Mouse (Mus musculus): ENCODE data around the gene Ogdh.

Gene Ogdh

DNA sequence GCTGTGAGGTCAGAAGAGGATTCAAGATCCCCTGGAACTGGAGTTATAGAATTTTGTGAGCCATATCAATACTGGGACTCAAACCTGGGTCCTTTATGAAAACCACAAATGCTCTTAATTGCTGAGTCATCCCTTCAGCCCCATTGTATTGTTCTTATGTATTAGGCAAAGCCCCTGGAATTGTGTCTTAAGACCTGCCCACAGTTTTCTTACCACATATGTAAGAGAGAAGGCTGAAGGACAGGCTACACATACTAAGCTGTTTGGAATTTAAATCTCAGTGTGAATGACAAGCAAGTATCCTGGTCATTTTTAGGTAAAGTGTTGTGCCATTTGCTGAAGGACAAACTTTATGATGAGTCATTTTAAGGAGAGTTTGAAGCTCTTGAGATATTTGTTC, 4.6 kb downstream of the Ogdh start:
- no peak for DNase-seq (ENCODE audit: low spot score)

DNA sequence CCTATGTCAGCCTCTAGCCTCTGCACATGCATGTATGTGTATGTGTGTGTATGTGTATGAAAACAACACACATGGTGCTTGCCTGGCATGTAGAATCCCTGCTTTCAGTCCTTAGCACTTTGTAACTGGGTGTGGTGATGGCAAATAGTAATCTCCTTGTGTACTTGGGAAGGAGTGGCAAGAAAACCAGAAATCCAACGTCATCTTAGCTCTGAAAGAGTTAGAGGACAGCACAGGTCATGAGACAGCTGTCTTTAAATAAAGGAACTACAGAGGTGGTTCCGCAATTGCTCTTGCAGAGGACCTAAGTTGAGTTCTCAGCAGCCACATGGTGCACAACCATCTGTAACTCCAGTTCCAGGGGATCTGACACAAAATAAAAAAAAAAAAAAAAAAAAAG, 8.0 kb downstream of the Ogdh start:
- no peak for DNase-seq (ENCODE audit: low spot score)

DNA sequence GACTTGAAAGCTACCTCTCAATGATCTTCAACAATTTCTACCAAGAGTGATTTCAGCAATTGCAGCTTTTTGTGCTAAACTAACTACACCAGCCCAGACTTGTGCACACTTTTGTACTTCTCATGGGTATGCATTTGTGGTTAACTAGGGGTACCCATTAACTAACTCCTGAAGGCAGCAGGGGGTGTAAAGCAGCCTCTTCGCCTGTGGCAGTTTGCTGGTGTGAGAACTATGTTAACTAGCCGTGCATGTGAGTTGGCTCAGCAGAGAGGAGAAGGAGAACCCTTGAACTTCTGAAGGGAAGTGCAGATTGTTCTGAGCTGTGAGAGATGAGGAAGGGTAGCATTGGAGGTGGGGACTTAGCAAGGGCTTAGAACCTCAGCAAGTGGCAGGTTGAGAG, 11.4 kb downstream of the Ogdh start:
- DNase-seq (ENCODE audit: low spot score) = no peak

DNA sequence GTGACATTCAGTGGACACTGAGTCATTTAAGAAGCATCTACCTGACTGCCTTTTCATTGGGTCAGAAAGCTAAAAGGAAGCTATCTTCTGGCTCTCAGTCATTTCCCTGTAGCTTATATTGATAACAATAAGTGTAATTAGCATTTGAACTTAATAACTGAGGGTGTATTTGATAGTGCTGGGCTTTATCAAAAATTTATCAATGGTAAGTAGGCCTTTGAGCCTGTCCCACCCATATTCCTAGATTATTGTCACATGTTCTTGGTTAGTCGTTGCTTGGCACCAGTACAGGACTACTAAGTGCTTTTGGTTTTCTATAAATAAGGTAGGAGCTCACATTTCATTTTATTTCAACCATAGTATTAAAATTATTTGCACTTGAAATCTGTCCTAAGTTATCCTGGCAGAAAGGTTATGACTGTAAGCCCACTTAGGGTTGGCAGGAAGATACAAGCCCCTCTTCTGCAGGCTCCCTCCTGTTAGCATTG, 14.6 kb downstream of the Ogdh start:
- DNase-seq (ENCODE audit: low spot score) = no peak

DNA sequence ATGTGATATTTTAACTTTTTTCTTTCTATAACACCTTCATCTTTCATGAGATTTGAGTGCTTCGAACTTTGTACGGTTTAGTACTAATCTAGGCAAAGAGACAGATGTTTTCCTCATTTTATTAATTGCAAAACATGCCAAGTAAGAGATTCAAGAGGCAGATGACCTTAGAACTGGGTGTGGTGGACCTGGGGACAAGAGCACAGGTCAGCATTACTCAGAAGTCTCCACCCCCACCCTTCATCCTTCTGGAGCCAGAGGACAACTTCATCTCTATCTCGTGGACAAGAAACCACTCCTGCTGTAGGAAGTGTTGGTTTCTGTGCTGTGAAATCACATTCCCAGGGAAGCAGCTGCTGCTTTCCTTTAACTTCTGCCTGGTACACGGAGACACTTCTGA, 16.7 kb downstream of the Ogdh start:
- DNase-seq (ENCODE audit: low spot score) = no peak

DNA sequence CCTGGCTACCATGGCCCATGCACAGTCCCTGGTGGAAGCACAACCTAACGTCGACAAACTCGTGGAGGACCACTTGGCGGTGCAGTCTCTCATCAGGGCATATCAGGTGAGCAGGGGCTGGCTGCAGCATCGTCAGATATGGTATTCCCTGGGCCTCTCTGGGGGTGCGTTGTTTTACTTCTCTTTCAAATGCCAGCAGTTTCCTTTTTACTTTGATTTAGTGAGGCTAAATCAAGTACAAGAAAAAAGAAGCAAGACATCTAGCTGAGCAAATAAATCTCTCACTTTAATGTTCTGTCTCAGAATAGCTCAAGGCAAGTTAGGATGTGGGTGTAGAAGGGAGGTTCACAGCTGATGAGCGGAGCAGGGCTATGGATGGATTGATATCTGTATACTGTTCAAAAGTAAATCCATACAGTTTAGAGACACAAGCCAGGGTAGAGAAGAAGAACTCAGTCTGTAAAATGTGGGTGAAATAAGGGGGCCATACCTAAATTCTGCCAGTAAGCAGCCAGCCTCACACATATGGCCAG, 22.5 kb downstream of the Ogdh start:
- DNase-seq (ENCODE audit: low spot score) = no peak

DNA sequence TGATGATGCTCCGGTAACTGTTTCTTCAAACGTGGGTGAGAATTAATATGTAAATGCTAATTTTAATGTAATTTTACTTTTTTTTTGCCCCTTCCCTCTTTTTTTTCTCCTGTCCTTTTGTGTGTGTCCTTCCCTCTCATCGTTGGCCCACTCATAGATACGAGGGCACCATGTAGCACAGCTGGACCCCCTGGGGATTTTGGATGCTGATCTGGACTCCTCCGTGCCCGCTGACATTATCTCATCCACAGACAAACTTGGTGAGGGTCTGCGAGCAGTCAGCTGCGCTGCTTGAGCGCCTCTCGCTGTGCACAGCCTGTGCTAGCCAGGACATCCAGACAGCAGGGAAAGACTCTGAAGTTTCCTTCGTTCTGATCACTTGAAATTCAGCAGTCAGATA, 25.4 kb downstream of the Ogdh start:
- no peak for DNase-seq (ENCODE audit: low spot score)

DNA sequence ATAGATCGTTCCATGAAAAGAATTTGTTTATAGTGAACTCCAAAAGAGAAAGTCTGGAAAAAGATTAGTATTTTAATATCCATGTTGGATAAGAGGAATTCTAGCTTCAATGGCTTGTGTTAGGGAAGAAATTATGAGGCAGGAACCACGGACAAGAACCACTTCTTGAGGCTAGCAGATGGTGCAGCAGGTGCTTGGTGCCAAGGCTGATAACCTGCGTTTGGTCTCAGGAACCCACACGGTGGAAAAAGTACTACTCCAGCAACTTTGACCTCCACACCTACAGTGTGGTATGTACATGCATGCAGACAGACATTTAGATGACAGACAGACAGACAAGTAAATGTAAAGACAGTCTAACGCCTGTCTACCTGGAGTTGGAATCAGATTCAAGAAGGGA, 27.1 kb downstream of the Ogdh start:
- no peak for DNase-seq (ENCODE audit: low spot score)

DNA sequence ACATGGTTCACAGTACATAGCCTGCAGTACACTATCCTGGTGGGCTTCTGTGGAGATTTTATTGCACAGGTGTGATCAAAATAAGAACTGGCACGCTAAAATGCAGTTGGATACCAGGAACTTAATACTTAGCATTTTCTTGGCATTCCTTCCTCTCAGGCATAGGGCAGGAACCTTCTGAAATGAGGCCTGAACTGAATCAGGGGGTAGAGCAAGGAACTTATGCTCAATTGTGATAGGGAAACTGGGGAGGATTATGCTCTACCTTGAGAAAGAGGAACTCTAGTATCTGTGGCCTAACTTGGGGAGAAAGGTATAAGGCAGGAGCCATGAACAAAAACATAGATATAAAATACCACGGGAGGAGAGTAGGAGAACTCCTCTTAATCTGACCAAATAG, 27.9 kb downstream of the Ogdh start:
- DNase-seq (ENCODE audit: low spot score) = no peak

DNA sequence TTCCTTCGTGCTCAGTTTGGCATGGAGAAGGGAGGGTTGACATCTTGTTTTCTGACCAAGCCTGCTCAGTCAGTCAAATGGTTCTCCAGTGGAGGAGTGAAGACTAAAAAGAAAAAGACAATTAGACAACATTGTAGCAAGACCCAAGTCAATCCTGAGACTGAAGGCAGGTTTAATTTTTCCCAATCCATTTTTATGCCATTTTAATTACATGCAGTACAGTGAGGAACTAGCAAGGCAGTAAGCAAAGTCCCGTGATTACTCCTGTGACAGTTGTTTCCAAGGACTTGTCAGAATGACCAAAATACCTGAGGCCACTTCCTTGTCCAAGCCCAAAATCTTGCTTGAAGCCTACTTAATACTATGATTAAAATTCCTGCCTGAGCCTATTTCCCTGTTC, 30.7 kb downstream of the Ogdh start:
- DNase-seq (ENCODE audit: low spot score) = no peak

DNA sequence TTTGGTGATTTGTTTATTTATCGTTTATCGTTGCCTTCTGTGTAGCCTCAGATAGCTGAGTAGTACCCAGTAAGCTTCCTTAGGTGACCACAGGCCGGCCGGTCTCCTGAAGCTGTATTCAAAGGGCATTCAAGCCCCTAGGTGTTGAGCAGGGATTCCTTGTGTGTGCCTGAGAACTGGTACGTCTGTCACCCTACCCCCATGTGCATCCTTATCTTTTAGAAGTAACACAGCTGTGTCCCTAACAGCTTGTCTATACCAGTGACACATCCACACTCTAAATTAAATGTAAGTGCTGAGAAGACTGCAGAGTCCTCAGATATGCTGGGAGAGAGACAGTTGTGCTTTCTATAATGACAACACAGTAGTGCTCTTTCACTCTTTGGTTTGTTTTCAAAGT, 31.9 kb downstream of the Ogdh start:
- no peak for DNase-seq (ENCODE audit: low spot score)

DNA sequence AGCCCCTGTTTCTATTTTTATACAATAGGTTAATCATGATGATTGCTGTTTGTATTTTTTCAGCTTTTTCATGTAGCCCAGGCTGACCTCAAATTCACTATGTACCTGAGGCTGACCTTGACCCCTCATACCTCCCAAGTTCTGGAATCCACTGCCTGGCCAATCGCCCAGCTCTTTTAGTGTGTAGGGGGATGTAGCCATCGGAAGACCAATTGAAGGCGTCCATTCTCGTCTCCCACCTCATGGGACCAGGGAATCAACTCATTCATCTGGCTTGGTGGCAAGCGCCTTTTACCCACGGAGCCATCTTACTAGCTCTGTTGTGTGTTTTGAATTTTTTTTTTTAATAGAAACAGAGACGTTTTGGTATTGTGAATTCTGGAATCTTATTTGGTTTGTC, 39.8 kb downstream of the Ogdh start:
- no peak for DNase-seq (ENCODE audit: low spot score)

DNA sequence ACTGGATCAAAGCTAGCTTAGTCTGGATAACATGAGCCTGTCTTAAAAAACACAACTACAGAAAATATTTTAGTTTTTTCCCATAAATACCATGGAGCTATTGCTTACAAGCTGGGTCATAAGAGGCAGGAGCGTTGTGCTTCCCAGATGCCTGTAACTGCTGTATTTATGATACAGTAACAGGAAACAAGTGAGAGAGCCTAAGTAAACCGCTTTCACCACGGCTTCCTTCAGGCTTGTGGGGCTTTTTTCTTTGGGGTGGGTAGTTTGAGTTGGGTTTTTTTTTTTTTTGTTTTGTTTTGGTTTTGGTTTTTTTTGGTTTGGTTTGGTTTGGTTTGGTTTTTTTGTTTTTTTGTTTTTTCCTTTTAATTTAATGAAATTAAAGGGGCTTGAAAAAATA, 41.2 kb downstream of the Ogdh start:
- DNase-seq (ENCODE audit: low spot score) = no peak

DNA sequence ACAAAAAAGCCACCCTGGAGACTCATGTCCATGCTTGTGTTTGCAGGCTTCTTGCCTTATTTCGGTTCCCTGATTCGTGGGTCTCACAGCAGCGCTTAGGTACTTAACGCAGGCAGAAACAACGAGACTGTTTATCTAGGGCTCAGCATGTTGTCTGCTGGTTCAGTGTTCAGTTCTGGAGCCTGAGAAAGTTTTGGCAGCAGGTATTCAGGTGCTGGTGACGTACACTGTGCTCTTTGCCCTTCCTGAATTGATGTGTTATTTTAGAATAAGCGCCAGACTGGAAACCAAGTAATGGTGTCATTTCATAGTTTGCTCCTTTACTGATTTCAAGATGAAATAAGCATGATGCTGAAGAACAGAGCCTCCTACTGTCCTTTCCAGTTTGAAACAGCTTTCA, 42.0 kb downstream of the Ogdh start:
- no peak for DNase-seq (ENCODE audit: low spot score)

DNA sequence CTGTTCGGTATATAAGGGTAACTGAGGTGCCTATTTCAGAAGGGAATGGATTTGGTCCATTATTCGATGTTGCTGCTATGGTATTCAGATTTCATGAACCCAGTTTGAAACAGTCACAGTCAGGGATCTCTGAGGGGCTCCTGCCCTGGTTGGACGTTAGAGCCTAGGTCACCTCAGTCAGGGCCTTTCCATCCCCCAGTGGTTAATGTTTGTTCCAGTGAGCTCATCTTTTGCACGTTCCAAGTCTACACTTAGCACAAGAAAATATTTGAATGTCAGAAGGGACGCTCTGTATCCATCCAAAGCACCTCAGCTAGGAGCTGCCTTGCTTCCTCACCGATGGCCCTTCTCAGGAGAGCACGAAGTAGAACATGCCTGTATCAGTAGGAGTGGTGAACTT, 43.9 kb downstream of the Ogdh start:
- DNase-seq (ENCODE audit: low spot score) = no peak

DNA sequence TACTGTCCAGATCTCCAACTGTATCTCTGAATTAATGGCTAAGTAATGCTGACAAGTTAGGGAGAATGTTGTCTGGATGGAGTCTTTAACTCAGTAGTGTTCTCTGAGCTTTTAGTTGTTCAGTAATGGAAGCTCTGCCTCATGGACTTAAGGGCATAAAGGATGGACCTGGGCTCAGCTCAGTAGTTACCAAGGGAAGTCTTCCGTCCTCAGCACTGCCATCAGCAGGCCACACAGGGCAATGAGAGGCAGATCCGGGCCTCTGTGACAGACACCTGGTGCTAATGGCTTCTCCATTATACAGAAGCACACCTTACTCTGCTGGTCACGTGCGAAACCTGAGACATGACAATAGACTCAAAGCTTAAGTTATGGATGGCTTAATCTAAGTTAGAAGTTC, 45.3 kb downstream of the Ogdh start:
- no peak for DNase-seq (ENCODE audit: low spot score)

DNA sequence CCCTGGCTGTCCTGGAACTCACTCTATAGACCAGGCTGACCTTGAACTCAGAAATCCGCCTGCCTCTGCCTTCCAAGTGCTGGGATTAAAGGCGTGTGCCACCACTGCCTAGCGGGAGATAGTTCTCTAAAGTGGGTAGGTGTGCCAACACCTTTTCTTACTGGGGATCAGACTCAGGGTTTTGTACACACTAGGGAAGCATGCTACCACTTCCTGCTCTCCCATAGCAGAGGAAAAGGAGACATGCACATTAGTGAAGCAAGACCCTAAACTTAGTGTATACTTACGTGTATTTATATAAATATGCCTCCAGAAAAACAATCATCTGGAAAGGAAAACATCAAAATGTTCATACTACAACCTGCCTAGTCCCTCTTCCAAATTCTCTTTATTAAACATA, 54.5 kb downstream of the Ogdh start:
- DNase-seq (ENCODE audit: low spot score) = no peak

DNA sequence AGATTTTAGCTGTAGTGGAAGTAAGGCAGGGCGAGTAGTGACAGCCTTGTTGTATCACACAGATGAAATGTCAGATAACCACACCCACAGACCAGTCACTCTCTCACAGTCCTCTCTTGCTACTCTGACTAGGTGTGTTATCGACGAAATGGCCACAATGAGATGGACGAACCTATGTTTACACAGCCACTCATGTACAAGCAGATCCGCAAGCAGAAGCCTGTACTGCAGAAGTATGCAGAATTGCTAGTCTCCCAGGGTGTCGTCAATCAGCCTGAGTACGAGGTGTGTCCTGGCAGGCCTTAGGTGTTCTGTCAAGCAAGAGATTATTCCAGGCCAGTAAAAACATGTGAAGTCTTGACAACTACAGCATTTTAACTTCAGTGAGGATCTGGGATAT, 55.5 kb downstream of the Ogdh start:
- no peak for DNase-seq (ENCODE audit: low spot score)

DNA sequence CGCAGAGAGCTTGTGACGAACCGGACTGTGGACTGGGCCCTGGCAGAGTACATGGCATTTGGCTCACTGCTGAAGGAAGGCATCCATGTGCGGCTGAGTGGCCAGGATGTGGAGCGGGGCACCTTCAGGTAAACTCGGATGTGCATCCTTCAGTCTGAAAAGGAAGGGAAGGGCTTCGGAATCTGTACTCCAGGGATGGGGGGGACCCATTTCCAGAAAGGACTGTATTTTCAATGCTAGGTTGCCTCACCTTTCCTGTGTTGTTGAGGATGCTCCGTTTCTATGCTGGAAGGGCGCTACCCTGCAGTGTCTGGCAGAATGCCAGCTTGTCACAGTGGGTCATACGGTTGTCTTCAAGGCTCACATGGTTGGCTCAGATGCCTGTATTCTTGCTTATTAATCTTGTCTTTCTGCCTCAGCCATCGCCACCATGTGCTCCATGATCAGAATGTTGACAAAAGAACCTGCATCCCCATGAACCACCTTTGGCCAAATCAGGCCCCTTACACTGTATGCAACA, 57.3 kb downstream of the Ogdh start:
- no peak for DNase-seq (ENCODE audit: low spot score)

DNA sequence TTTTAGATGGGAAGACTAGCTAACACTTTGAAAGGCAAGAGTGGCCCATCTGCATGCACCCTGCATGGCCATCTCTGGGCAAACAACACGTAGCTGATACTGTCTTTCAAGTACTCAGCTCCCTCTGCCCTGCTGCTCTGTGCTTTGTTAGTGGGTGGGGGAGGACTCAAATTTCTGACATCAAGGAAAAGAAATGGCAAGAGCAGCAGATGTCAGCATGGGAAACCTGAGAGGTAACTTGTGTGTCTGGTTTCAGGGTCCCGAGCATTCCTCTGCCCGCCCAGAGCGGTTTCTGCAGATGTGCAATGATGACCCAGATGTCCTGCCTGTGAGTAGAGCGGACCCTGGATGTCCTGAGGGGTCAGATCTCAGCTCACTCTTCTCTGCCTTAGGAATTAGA, 58.2 kb downstream of the Ogdh start:
- DNase-seq (ENCODE audit: low spot score) = no peak

DNA sequence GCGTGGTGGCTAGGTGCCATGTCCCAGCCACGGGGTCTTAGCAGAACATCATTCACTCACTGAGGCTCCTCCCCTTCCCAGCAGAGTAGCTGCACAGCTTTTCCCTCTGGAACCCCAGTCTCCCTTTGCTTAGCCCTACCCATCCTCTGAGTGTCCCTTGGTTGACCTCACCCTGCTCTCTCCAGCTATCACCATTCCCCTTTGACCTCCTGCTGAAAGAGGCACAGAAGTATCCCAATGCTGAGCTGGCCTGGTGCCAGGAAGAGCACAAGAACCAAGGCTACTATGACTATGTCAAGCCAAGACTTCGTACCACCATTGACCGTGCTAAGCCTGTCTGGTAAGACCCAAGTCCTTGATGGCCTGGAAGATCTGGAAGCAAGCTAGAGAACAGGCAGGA, 63.7 kb downstream of the Ogdh start:
- DNase-seq (ENCODE audit: low spot score) = no peak

DNA sequence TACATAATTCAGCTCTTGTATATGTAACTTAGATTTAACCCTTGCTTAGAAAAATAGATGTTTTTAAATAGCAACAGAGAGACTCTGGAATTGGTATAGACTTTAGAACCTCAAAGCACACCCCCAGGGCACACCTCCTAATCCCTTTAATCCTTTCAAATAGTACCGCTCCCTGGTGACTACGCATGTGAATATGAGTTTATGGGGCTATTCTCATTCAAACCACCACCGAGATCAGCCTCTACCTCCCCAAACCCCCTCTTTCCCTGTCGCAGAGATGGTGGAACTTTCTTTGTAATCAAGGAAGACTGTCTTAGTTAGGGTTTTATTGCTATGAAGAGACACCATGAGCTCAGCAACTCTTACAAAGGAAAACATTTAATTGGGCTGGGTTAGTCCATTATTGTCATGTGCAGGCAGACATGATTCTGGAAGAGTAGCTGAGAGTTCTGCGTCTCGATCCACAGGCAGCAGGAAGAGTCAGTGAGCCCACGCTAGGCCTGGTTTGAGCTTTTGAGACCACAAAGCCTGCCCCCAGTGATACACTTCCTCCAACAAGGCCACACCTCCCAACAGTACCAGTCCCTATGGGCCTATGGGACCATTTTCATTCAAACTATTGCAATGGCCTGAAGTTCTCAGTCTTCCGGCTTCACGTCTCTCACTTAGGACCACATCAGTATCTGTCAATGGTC, 73.3 kb downstream of the Ogdh start:
- no peak for DNase-seq (ENCODE audit: low spot score)

DNA sequence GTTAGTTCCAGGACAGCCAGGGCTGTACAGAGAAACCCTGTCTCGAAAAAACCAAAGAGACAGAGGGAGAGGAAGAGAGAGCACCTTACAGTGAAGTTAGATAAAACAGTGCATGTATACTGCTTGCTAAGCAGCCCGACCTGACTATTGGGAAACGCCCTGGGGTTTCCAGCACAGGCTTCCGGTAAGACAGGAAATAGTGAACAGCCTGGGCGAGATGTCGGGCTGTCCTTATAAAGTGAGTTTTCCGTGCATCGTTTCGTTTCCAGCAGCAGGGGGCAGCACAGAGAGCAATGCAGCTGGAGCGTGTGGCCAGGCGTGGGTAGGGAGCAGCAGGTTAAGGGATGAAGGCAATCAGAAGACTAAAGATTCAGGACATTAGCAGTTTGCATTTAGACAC, 74.5 kb downstream of the Ogdh start:
- DNase-seq (ENCODE audit: low spot score) = peak; percentile 74

DNA sequence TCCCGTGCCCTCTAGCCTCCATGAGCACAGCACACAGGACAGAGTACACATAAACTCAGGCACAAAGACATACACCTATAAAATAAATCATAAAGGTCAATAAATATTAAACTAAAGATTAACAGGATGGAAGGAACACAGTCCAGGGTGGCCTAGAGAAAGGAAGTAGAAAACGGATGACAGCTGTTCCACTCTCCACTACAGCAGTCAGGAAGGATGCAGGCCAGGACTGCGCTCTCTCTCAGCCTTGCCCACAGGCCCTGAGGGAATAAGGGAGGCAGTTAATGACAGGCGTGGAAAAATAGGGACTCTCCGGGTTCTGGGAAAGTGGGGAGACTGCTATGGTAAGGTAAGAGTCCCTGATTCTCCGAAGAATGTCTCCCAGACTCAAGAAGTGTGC, 75.0 kb downstream of the Ogdh start:
- no peak for DNase-seq (ENCODE audit: low spot score)

All from urinary bladder, postnatal 25 days (tissue).